Mouse (Mus musculus) CH12.LX (cell line): ENCODE results near the gene Kcnc4.
A peak's percentile ranks its signal among the peaks of the same experiment; 100 is the strongest.

ENCODE experiments used
- CTCF ChIP-seq, 2 experiments: IDR thresholded peaks in 1 of 2; conservative IDR thresholded peaks in 1 of 2; 2 replicates each; pipeline ENCODE4 v1.5.1; 2011 to 2012; ENCODE audit warnings: low read depth in 2 of 2, low read length in 2 of 2, improper control_type of control experiment in 1 of 2, inconsistent platforms in 1 of 2, mild to moderate bottlenecking in 1 of 2, moderate library complexity in 1 of 2
- EP300 ChIP-seq: IDR thresholded peaks from 2 replicates; pipeline ENCODE4 v1.6.1; 2011; ENCODE audit warnings: low read length, improper control_type of control experiment
- JUN ChIP-seq: IDR thresholded peaks from 2 replicates; pipeline ENCODE4 v1.6.1; 2011; ENCODE audit warnings: low read depth, mild to moderate bottlenecking, low read length, improper control_type of control experiment, moderate library complexity; ENCODE audit not compliant: insufficient read depth
- POLR2A ChIP-seq: IDR thresholded peaks from 2 replicates; pipeline ENCODE4 v1.6.1; 2011; ENCODE audit warnings: low read depth, mild to moderate bottlenecking, improper control_type of control experiment, low read length

DNA sequence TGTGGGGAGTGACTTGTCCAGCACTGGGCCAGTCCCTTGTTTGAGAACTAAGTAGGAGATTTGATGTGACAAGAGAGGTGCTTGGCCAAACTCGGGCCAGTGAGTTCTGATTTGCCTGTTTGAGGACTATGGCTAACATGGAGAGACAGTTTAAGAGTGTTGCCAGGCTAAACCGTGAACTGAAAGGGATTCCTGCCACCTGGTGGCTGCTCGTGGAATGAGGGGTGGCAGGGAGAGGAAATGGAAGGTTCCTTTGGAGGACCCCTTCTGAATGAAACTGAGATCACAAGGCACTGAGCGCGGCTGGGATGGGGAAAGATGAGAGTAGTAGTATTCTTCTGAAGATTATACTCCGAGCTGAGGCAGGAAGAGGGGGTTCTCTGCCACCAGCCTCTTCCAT, 7.2 kb upstream of the Kcnc4 start:
- TF ChIP-seq CTCF (conservative IDR thresholded peaks at IDR 0.05 in 1 of 2, IDR thresholded peaks at IDR 0.05 in 1 of 2; ENCODE audit: low read depth in 2 of 2, low read length in 2 of 2) (peak; percentile 64 to 90), JUN (no peak), EP300 (no peak), POLR2A (no peak)
